Mouse (Mus musculus) midbrain, embryonic 11.5 days (tissue): ENCODE data around the gene Lrguk. TPM values are rescaled to one million over a fixed set of nuclear protein-coding genes. Genes with fewer than 3 reads are reported as not detected.

Experiments
- ATAC-seq: fragments of 200-750 bp; cut with Nextera tagmentation; 2 replicates; pipeline ENCODE4 v1.8.0; 2017; ENCODE audit warnings: moderate TSS enrichment, moderate library complexity; ENCODE audit not compliant: low FRiP score
- DNase-seq: peaks from one replicate; pipeline ENCODE4 v3.0.0; 2015; ENCODE audit warnings: low spot score; ENCODE audit errors: missing footprints
- H3K27ac ChIP-seq: fragments of 300-500 bp; sonication (generic); 2 replicates; pipeline ENCODE4 v1.5.1; 2014; ENCODE audit warnings: low read depth, low read length
- H3K27me3 ChIP-seq: fragments of 300-500 bp; sonication (generic); 2 replicates; pipeline ENCODE4 v1.6.1; 2014; ENCODE audit warnings: mild to moderate bottlenecking, low read length, moderate library complexity, mixed read lengths; ENCODE audit not compliant: control insufficient read depth, insufficient read depth
- H3K36me3 ChIP-seq: fragments of 300-500 bp; sonication (generic); 2 replicates; pipeline ENCODE4 v1.6.1; 2014; ENCODE audit warnings: mild to moderate bottlenecking, low read length, moderate library complexity, mixed read lengths; ENCODE audit not compliant: control insufficient read depth, insufficient read depth
- H3K4me1 ChIP-seq: fragments of 300-500 bp; sonication (generic); 2 replicates; pipeline ENCODE4 v1.6.1; 2014; ENCODE audit warnings: low read length; ENCODE audit not compliant: control insufficient read depth, insufficient read depth
- H3K4me2 ChIP-seq: fragments of 300-500 bp; sonication (generic); 2 replicates; pipeline ENCODE4 v1.6.1; 2014; ENCODE audit warnings: mild to moderate bottlenecking, moderate library complexity
- H3K4me3 ChIP-seq: fragments of 300-500 bp; sonication (generic); 2 replicates; pipeline ENCODE4 v1.5.1; 2014; ENCODE audit warnings: low read depth, low read length
- H3K9ac ChIP-seq: fragments of 300-500 bp; sonication (generic); 2 replicates; pipeline ENCODE4 v1.6.1; 2014; ENCODE audit warnings: low read length
- H3K9me3 ChIP-seq: fragments of 300-500 bp; sonication (generic); 2 replicates; pipeline ENCODE4 v1.6.1; 2016; ENCODE audit warnings: low read length; ENCODE audit not compliant: control insufficient read depth
- WGBS: fragments of 180-500 bp; shearing (Covaris S2); extraction: QIAGEN DNeasy Blood & Tissue Kit; methylation state at CpG from one replicate; pipeline ENCODE4 v1.1.7; 2014; 5-methylcytosine and 5-hydroxymethylcytosine counted together
- polyA plus RNA-seq: library from polyadenylated mRNA; unstranded; fragments of >200 nt; fragmentation: Nextera tagmentation; extraction: Ambion mirVana; gene quantifications from 2 replicates; pipeline ENCODE4 v1.2.1, GENCODE M21; 2014

Gene Lrguk
- polyA plus RNA-seq, 1 experiment from 2014 or later: 0.78 TPM

- no peak overlapping the region for H3K27ac ChIP-seq
- ATAC-seq: no peak
- no peaks in the 10 kb centered on the region for H3K4me1 ChIP-seq
- no peak overlapping the region for H3K9ac ChIP-seq
- H3K4me2 ChIP-seq: no peak overlapping the region
- H3K9me3 ChIP-seq: no peaks in the 10 kb centered on the region
- H3K36me3 ChIP-seq: no peaks in the 10 kb centered on the region
- DNase-seq: no peak
- WGBS: 87% methylated on average over 6 of the region's 6 CpGs
- H3K4me3 ChIP-seq: no peak overlapping the region
- no peaks in the 10 kb centered on the region for H3K27me3 ChIP-seq
These were observed 82.2 kb downstream of the Lrguk start for GRCm38 (mm10) chr6:34111406-34111805.

- no peak overlapping the region for H3K4me2 ChIP-seq
- no peak overlapping the region for H3K27ac ChIP-seq
- no peak overlapping the region for H3K4me3 ChIP-seq
- no peaks in the 10 kb centered on the region for H3K4me1 ChIP-seq
- H3K27me3 ChIP-seq: no peaks in the 10 kb centered on the region
- no peaks in the 10 kb centered on the region for H3K36me3 ChIP-seq
- no peaks in the 10 kb centered on the region for H3K9me3 ChIP-seq
- no peak for DNase-seq
- WGBS: 95% methylated on average over 7 of the region's 7 CpGs
- H3K9ac ChIP-seq: no peak overlapping the region
- no peak for ATAC-seq
These were observed 87.7 kb downstream of the Lrguk start for GRCm38 (mm10) chr6:34116838-34117478.

DNA sequence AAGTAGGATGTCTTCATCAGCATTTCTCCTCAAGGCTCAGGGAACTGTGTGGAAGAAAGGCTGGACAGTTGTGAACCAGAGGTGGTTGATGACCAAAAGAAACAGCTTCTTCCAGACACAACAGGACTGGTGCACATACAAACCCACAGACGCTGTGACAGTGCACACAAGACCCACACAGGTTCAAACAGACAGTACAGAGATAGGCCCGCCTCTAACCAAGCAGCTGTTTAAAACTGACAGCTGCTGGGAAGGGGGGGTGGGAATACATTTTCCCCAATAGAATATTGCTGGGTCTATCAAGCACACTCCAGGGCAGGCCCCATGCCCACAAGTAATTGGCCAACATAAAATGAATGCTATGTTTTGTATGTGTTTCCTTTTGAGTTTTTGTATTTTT is 95.2 kb downstream of the Lrguk start:
- no peak overlapping the region for H3K9ac ChIP-seq
- H3K36me3 ChIP-seq: no peaks in the 10 kb centered on the region
- H3K9me3 ChIP-seq: no peaks in the 10 kb centered on the region
- H3K27me3 ChIP-seq: no peaks in the 10 kb centered on the region
- no peak overlapping the region for H3K4me3 ChIP-seq
- no peak overlapping the region for H3K27ac ChIP-seq
- DNase-seq: no peak
- no peak overlapping the region for H3K4me2 ChIP-seq
- 95% methylated on average over 2 of the region's 2 CpGs for WGBS
- H3K4me1 ChIP-seq: no peaks in the 10 kb centered on the region
- no peak for ATAC-seq

DNA sequence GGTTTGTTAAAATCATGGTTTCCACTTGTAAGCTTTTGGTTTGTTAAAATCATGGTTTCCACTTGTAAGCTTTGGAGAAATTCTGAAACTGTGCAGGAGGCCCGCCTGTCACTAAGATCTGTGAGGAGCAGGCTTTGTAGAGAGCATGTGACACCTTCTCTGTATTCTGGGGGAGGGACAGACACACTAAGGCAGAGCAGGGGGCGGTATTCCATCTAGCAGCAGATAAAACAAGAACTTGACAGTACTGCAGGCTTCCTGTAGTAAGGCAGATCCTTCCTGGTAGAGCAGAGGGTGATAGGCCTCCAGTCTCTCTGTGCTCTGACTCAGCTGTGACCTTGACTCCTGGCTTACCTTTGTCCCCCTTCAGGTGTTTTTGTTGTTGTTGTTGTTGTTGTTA is 100.0 kb downstream of the Lrguk start:
- WGBS: 69% methylated on average over 2 of the region's 2 CpGs
- H3K4me2 ChIP-seq: no peak overlapping the region

GRCm38 (mm10) chr6:34132391-34132790 is 103.1 kb downstream of the Lrguk start:
- H3K27me3 ChIP-seq: no peaks in the 10 kb centered on the region
- 87% methylated on average over 9 of the region's 9 CpGs for WGBS

More for the DNA sequence above, 100.0 kb downstream of the Lrguk start:
- Histone ChIP-seq H3K27me3 (no peaks in the 10 kb centered on the region), H3K9ac (no peak overlapping the region), H3K4me3 (no peak overlapping the region), H3K9me3 (no peaks in the 10 kb centered on the region), H3K27ac (no peak overlapping the region), H3K4me1 (no peaks in the 10 kb centered on the region), H3K36me3 (no peaks in the 10 kb centered on the region)
- DNase-seq (peak; percentile 19), ATAC-seq (no peak)

GRCm38 (mm10) chr6:34138366-34138765 is 109.1 kb downstream of the Lrguk start:
- no peak overlapping the region for H3K9ac ChIP-seq
- DNase-seq (peak; percentile 54), ATAC-seq (no peak)
- no peaks in the 10 kb centered on the region for H3K36me3 ChIP-seq
- H3K4me3 ChIP-seq: no peak overlapping the region
- H3K9me3 ChIP-seq: no peaks in the 10 kb centered on the region
- H3K4me1 ChIP-seq: no peaks in the 10 kb centered on the region
- no peak overlapping the region for H3K4me2 ChIP-seq
- H3K27me3 ChIP-seq: no peaks in the 10 kb centered on the region
- 95% methylated on average over 3 of the region's 3 CpGs for WGBS
- no peak overlapping the region for H3K27ac ChIP-seq

More at GRCm38 (mm10) chr6:34132391-34132790, 103.1 kb downstream of the Lrguk start:
- Histone ChIP-seq H3K4me2 (no peak overlapping the region), H3K9me3 (no peaks in the 10 kb centered on the region), H3K36me3 (no peaks in the 10 kb centered on the region), H3K27ac (no peak overlapping the region), H3K4me1 (no peaks in the 10 kb centered on the region), H3K9ac (no peak overlapping the region), H3K4me3 (no peak overlapping the region)
- ATAC-seq (no peak), DNase-seq (peak; percentile 73)

- H3K4me3 ChIP-seq: no peak overlapping the region
- no peaks in the 10 kb centered on the region for H3K4me1 ChIP-seq
- no peaks in the 10 kb centered on the region for H3K36me3 ChIP-seq
- WGBS: 86% methylated on average over 11 of the region's 11 CpGs
- peak; percentile 72 for DNase-seq
- no peak overlapping the region for H3K4me2 ChIP-seq
- H3K27me3 ChIP-seq: no peaks in the 10 kb centered on the region
- no peaks in the 10 kb centered on the region for H3K9me3 ChIP-seq
- no peak for ATAC-seq
- H3K27ac ChIP-seq: no peak overlapping the region
- no peak overlapping the region for H3K9ac ChIP-seq
These were observed 113.7 kb downstream of the Lrguk start for GRCm38 (mm10) chr6:34142931-34143330.

DNA sequence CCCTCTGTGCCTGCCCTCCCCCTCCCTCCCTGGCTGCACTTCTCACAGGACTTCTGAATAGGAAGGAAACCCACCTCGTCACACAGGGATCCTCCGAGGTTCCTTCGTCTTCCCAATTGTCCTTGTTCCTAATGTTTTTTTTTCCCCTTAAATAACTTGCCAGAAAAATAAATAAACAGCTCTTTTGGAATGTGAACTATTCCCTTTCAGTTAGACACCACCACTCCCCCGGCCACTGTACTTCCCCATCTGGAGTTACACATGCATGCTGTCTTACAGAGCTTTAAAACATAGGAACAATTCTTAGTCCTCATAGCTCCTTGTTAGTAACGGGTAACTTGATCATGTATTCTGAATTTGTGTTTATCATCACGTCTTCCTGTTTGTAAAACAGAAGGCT is 116.8 kb downstream of the Lrguk start:
- DNase-seq (peak; percentile 51), ATAC-seq (no peak)
- Histone ChIP-seq H3K27me3 (no peaks in the 10 kb centered on the region), H3K27ac (no peak overlapping the region), H3K4me1 (no peaks in the 10 kb centered on the region), H3K9me3 (no peaks in the 10 kb centered on the region), H3K4me3 (no peak overlapping the region), H3K9ac (no peak overlapping the region), H3K36me3 (no peaks in the 10 kb centered on the region), H3K4me2 (no peak overlapping the region)
- 73% methylated on average over 6 of the region's 6 CpGs for WGBS

GRCm38 (mm10) chr6:34148021-34148420 is 118.8 kb downstream of the Lrguk start:
- Histone ChIP-seq H3K36me3 (no peaks in the 10 kb centered on the region), H3K9me3 (no peaks in the 10 kb centered on the region), H3K4me2 (no peak overlapping the region), H3K4me1 (no peaks in the 10 kb centered on the region), H3K27ac (no peak overlapping the region), H3K27me3 (no peaks in the 10 kb centered on the region), H3K4me3 (no peak overlapping the region), H3K9ac (no peak overlapping the region)
- ATAC-seq (no peak), DNase-seq (peak; percentile 23)
- 90% methylated on average over 3 of the region's 3 CpGs for WGBS
